Mouse (Mus musculus) thymus, adult 2 months (tissue): ENCODE data around the gene Pgm5.

ENCODE experiments used
- CTCF ChIP-seq: fragments of 200-500 bp; IDR thresholded peaks from 2 replicates; pipeline ENCODE4 v1.5.1; 2012; ENCODE audit warnings: mild to moderate bottlenecking, control low read depth, low read length, moderate library complexity, borderline replicate concordance; ENCODE audit not compliant: control insufficient read depth, poor library complexity, insufficient read depth; ENCODE audit errors: extremely low read depth
- POLR2A ChIP-seq: fragments of 200-500 bp; IDR thresholded peaks from 2 replicates; pipeline ENCODE4 v1.6.1; 2012; ENCODE audit warnings: mild to moderate bottlenecking, low read length, control low read depth, moderate library complexity; ENCODE audit not compliant: control insufficient read depth, poor library complexity, insufficient read depth; ENCODE audit errors: extremely low read depth

DNA sequence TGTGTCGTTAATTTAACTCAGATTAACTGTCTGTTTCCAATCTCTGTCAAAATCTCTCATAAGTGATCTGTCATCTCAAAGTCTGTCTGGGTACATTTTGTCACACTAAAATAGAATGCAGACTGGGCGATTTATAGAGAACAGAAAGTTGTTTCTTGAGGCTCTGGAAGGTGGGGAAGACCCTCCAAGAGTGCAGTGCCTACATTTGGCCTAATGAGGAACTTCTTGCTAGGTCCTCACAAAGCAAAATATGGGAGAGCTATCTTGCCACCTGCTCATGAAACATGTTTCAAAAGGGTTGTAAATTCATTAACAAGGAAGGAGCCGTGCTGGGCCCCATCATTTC, 107.2 kb downstream of the Pgm5 start:
- no peak for TF ChIP-seq POLR2A
- no peak for TF ChIP-seq CTCF
